Mouse (Mus musculus) stomach, embryonic 15.5 days (tissue): ENCODE results near the gene Irf2bp1. TPM values are rescaled to one million over a fixed set of nuclear protein-coding genes. Genes with fewer than 3 reads are reported as not detected.

Experiments used
- ATAC-seq: fragments of 200-750 bp; cut with Nextera tagmentation; 2 replicates; pipeline ENCODE4 v1.8.0; 2017; ENCODE audit warnings: low read depth, moderate number of reproducible peaks, moderate TSS enrichment; ENCODE audit not compliant: insufficient read depth, low FRiP score
- H3K27ac ChIP-seq: fragments of 300-500 bp; sonication (generic); 2 replicates; pipeline ENCODE4 v1.5.1; 2015; ENCODE audit warnings: mild to moderate bottlenecking, inconsistent platforms
- H3K27me3 ChIP-seq: fragments of 300-500 bp; sonication (generic); replicated peaks from 2 replicates; pipeline ENCODE4 v1.6.1; 2015; ENCODE audit warnings: inconsistent platforms
- H3K36me3 ChIP-seq: fragments of 300-500 bp; sonication (generic); 2 replicates; pipeline ENCODE4 v1.6.1; 2015; ENCODE audit warnings: inconsistent platforms
- H3K4me1 ChIP-seq: fragments of 300-500 bp; sonication (generic); 2 replicates; pipeline ENCODE4 v1.6.1; 2015; ENCODE audit warnings: inconsistent platforms
- H3K4me2 ChIP-seq: fragments of 300-500 bp; sonication (generic); 2 replicates; pipeline ENCODE4 v1.6.1; 2015; ENCODE audit warnings: mild to moderate bottlenecking, inconsistent platforms
- H3K4me3 ChIP-seq: fragments of 300-500 bp; sonication (generic); replicated peaks from 2 replicates; pipeline ENCODE4 v1.5.1; 2015; ENCODE audit warnings: inconsistent platforms
- H3K9ac ChIP-seq: fragments of 300-500 bp; sonication (generic); 2 replicates; pipeline ENCODE4 v1.6.1; 2015; ENCODE audit warnings: inconsistent platforms
- H3K9me3 ChIP-seq: fragments of 300-500 bp; sonication (generic); 2 replicates; pipeline ENCODE4 v1.6.1; 2016; ENCODE audit warnings: inconsistent platforms
- WGBS: fragments of 180-500 bp; shearing (Covaris S2); methylation state at CpG from one replicate; pipeline ENCODE4 v1.1.7; 2015; 5-methylcytosine and 5-hydroxymethylcytosine counted together
- polyA plus RNA-seq: library from polyadenylated mRNA; unstranded; fragments of >200 nt; fragmentation: Nextera tagmentation; extraction: Ambion mirVana; gene quantifications from 2 replicates; pipeline ENCODE4 v1.2.1, GENCODE M21; 2015

The Irf2bp1 gene
- polyA plus RNA-seq, 1 experiment from 2014 or later, result 23.5 TPM

DNA sequence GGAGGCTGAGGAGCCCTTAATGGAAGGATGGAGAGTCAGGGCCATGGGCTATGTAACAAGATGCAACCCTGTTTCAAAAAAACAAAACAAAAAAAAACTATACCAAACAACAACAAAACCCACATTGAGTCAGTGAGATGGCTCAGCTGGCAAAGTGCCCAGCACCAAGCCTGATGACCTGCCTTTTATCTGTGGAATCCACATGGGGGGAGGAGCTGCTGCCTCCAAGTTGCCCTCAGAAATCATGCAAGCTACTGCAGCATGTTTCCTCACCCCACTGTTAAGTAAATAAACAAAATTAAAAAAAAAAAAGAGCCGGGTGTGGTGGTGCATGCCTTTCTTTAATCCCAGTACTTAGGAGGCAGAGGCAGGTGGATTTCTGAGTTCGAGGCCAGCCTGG lies 17.3 kb upstream of the Irf2bp1 start:
- H3K36me3 ChIP-seq, result no peaks in the 10 kb centered on the region
- ATAC-seq, result no peak
- H3K27me3 ChIP-seq, result peaks cover 5% of the 10 kb centered on the region; the same call in 1 of the 2 replicates
- WGBS, result 62% methylated on average over 2 of the region's 2 CpGs
- H3K4me3 ChIP-seq, result no peak overlapping the region
- no peak overlapping the region for H3K9ac ChIP-seq
- H3K4me2 ChIP-seq, result no peak overlapping the region
- H3K9me3 ChIP-seq, result no peaks in the 10 kb centered on the region
- H3K4me1 ChIP-seq, result peaks cover 8% of the 10 kb centered on the region
- H3K27ac ChIP-seq, result no peak overlapping the region

GRCm38 (mm10) chr7:18987100-18987499 lies 16.7 kb upstream of the Irf2bp1 start, which contains the start of gene Nanos2:
Gene Nanos2 (plus strand): TSS chr7:18987400.
- no peak for ATAC-seq
- WGBS, result 67% methylated on average over 2 of the region's 2 CpGs

GRCm38 (mm10) chr7:18987747-18988146 lies 16.1 kb upstream of the Irf2bp1 start:
- H3K4me2 ChIP-seq, result no peak overlapping the region

More at GRCm38 (mm10) chr7:18987100-18987499, 16.7 kb upstream of the Irf2bp1 start, which contains the start of gene Nanos2:
- Histone ChIP-seq H3K36me3 (no peaks in the 10 kb centered on the region), H3K27ac (no peak within 1 kb of the TSS), H3K9me3 (no peaks in the 10 kb centered on the region), H3K4me3 (no peak within 1 kb of the TSS), H3K4me2 (no peak within 1 kb of the TSS), H3K4me1 (peaks cover 13% of the 10 kb centered on the region), H3K27me3 (peaks cover 11% of the 10 kb centered on the region; the same call in 1 of the 2 replicates), H3K9ac (no peak within 1 kb of the TSS)

GRCm38 (mm10) chr7:18988780-18989179 lies 15.1 kb upstream of the Irf2bp1 start:
- Histone ChIP-seq H3K27ac (no peak overlapping the region), H3K9ac (no peak overlapping the region), H3K27me3 (peaks cover 28% of the 10 kb centered on the region; the same call in 1 of the 2 replicates), H3K4me2 (no peak overlapping the region), H3K9me3 (no peaks in the 10 kb centered on the region), H3K4me3 (no peak overlapping the region), H3K4me1 (peaks cover 18% of the 10 kb centered on the region), H3K36me3 (no peaks in the 10 kb centered on the region)
- no peak for ATAC-seq
- 67% methylated on average over 6 of the region's 6 CpGs for WGBS

More at GRCm38 (mm10) chr7:18987747-18988146, 16.1 kb upstream of the Irf2bp1 start:
- 68% methylated on average over 13 of the region's 13 CpGs for WGBS
- Histone ChIP-seq H3K9ac (no peak overlapping the region), H3K36me3 (no peaks in the 10 kb centered on the region), H3K27ac (no peak overlapping the region), H3K4me1 (peaks cover 18% of the 10 kb centered on the region), H3K27me3 (peaks cover 18% of the 10 kb centered on the region; the same call in 1 of the 2 replicates), H3K9me3 (no peaks in the 10 kb centered on the region), H3K4me3 (no peak overlapping the region)
- no peak for ATAC-seq

DNA sequence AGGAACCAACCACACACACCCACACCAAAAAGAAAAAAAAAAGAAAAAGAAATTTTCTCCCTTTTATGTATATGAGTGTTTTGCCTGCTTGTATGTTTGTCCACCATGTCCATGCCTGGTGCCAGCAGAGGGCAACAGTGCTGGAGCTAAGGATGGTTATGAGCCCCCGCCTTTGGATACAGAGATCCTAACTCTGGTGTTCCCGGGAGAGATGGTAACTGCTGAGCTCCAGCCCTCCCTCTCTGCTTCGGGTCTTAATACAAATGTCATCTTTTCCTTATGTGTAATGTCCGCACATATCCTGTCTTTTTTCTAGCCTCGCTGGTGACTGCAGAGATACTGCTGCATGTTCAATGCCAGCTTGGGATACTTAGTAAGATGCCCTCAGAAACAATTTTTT lies 13.8 kb upstream of the Irf2bp1 start:
- Histone ChIP-seq H3K4me1 (peaks cover 18% of the 10 kb centered on the region), H3K9ac (no peak overlapping the region), H3K9me3 (no peaks in the 10 kb centered on the region), H3K4me2 (peak overlapping the region; percentile 93), H3K27ac (peak overlapping the region; percentile 80; the same call in 1 of the 2 replicates), H3K36me3 (no peaks in the 10 kb centered on the region), H3K4me3 (peak overlapping the region; percentile 46), H3K27me3 (peaks cover 28% of the 10 kb centered on the region; the same call in 1 of the 2 replicates)
- 11% methylated on average over 5 of the region's 5 CpGs for WGBS
- no peak for ATAC-seq

GRCm38 (mm10) chr7:18990601-18991295 lies 13.1 kb upstream of the Irf2bp1 start, which contains the start of gene Mypop:
Gene Mypop (plus strand): TSS chr7:18991245.
- H3K4me1 ChIP-seq, result peaks cover 18% of the 10 kb centered on the region
- ATAC-seq, result peak; percentile 94
- H3K4me2 ChIP-seq, result peak within 1 kb of the TSS; percentile 93
- peaks cover 28% of the 10 kb centered on the region; the same call in 1 of the 2 replicates for H3K27me3 ChIP-seq
- peak within 1 kb of the TSS; percentile 80 for H3K27ac ChIP-seq
- H3K9ac ChIP-seq, result peak within 1 kb of the TSS; percentile 4
- H3K4me3 ChIP-seq, result peak within 1 kb of the TSS; percentile 46
- under 1% methylated on average over 37 of the region's 37 CpGs for WGBS
- H3K9me3 ChIP-seq, result no peaks in the 10 kb centered on the region
- no peaks in the 10 kb centered on the region for H3K36me3 ChIP-seq

- Histone ChIP-seq H3K4me3 (peak overlapping the region; percentile 46), H3K4me2 (peak overlapping the region; percentile 93), H3K4me1 (peaks cover 18% of the 10 kb centered on the region), H3K9ac (peak overlapping the region; percentile 4), H3K27ac (no peak overlapping the region), H3K27me3 (peaks cover 28% of the 10 kb centered on the region; the same call in 1 of the 2 replicates), H3K36me3 (no peaks in the 10 kb centered on the region), H3K9me3 (no peaks in the 10 kb centered on the region)
- WGBS, result under 1% methylated on average over 59 of the region's 59 CpGs
- 0 out of 2 replicates have a peak, but pooled peaks have one; percentile 7 for ATAC-seq
These were observed 12.1 kb upstream of the Irf2bp1 start for GRCm38 (mm10) chr7:18991660-18992293.

DNA sequence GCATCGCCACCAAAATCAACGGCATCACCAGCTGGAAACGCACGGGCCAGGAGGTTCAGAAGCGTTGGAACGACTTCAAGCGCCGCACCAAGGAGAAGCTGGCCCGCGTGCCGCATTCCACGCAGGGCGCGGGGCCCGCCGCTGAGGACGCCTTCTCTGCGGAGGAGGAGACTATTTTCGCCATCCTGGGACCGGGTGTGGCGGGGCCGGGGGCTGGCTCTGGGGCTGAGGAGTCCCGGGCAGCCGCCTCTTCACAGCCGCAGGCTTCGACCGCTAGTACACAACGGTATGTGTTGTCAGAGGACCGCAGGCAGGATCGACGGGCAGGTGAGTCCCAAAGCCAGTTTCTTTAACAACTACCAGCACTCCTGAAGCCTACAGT lies 11.6 kb upstream of the Irf2bp1 start:
- H3K9me3 ChIP-seq, result no peaks in the 10 kb centered on the region
- peak overlapping the region; percentile 46 for H3K4me3 ChIP-seq
- H3K4me1 ChIP-seq, result peaks cover 18% of the 10 kb centered on the region
- H3K27me3 ChIP-seq, result peaks cover 28% of the 10 kb centered on the region; the same call in 1 of the 2 replicates
- peak overlapping the region; percentile 4 for H3K9ac ChIP-seq
- 3% methylated on average over 31 of the region's 31 CpGs for WGBS
- peak overlapping the region; percentile 93 for H3K4me2 ChIP-seq
- H3K27ac ChIP-seq, result no peak overlapping the region
- ATAC-seq, result no peak
- H3K36me3 ChIP-seq, result no peaks in the 10 kb centered on the region

GRCm38 (mm10) chr7:18993036-18993435 lies 10.8 kb upstream of the Irf2bp1 start:
- H3K9ac ChIP-seq, result no peak overlapping the region
- no peak overlapping the region for H3K4me2 ChIP-seq
- 91% methylated on average over 5 of the region's 5 CpGs for WGBS
- H3K9me3 ChIP-seq, result no peaks in the 10 kb centered on the region
- H3K27ac ChIP-seq, result no peak overlapping the region
- peaks cover 18% of the 10 kb centered on the region for H3K4me1 ChIP-seq
- peaks cover 24% of the 10 kb centered on the region; the same call in 1 of the 2 replicates for H3K27me3 ChIP-seq
- ATAC-seq, result no peak
- H3K36me3 ChIP-seq, result no peaks in the 10 kb centered on the region
- 0 out of 2 replicates have a peak overlapping the region, but pooled peaks have one; percentile 46 for H3K4me3 ChIP-seq

- WGBS, result 44% methylated on average over 9 of the region's 9 CpGs
- Histone ChIP-seq H3K4me3 (no peak overlapping the region), H3K9me3 (no peaks in the 10 kb centered on the region), H3K27me3 (no peaks in the 10 kb centered on the region), H3K4me1 (peaks cover 25% of the 10 kb centered on the region), H3K27ac (no peak overlapping the region), H3K36me3 (no peaks in the 10 kb centered on the region), H3K4me2 (no peak overlapping the region), H3K9ac (no peak overlapping the region)
- no peak for ATAC-seq
These were observed 5.0 kb upstream of the Irf2bp1 start for GRCm38 (mm10) chr7:18998835-18999234.

GRCm38 (mm10) chr7:19000421-19000820 lies 3.4 kb upstream of the Irf2bp1 start:
- WGBS, result 45% methylated on average over 10 of the region's 10 CpGs
- no peaks in the 10 kb centered on the region for H3K9me3 ChIP-seq
- 0 out of 2 replicates have a peak overlapping the region, but pooled peaks have one; percentile 22 for H3K9ac ChIP-seq
- H3K4me1 ChIP-seq, result peaks cover 37% of the 10 kb centered on the region
- peak overlapping the region; percentile 81; the same call in 1 of the 2 replicates for H3K27ac ChIP-seq
- no peak for ATAC-seq
- peak overlapping the region; percentile 39 for H3K4me3 ChIP-seq
- peak overlapping the region; percentile 54 for H3K4me2 ChIP-seq
- peaks cover 5% of the 10 kb centered on the region for H3K36me3 ChIP-seq
- no peaks in the 10 kb centered on the region for H3K27me3 ChIP-seq
